Comparison of ENCODE assay signal across 6 mouse cellular contexts in genomic region chr9:64198763-64199418, GRCm38 (mm10). TPM values are rescaled to one million over a fixed set of nuclear protein-coding genes. Genes with fewer than 3 reads are reported as not detected.
A peak's percentile ranks its signal among the peaks of the same experiment; 100 is the strongest.
DNase-seq lines count a peak whose midpoint lies in the region; ATAC-seq and TF ChIP-seq lines count a peak whose summit lies in the region.
"Not testable (repeated sequence)": the region's sequence is repeated elsewhere in the genome, so short reads cannot be mapped to it uniquely, and the experiment has no call there.

No protein-coding gene starts in this region.

- not testable (repeated sequence) for TF ChIP-seq CTCF in ES-Bruce4 (IDR thresholded peaks at IDR 0.05; ENCODE audit: low read depth, low read length); stomach, postnatal 0 days (IDR thresholded peaks at IDR 0.05; ENCODE audit: low read depth)

- H3K4me1 ChIP-seq in ES-Bruce4 (ENCODE audit: control insufficient read depth, insufficient read depth, low read length), result peaks cover 19% of the 10 kb centered on the region
- not testable (repeated sequence) for H3K4me1 ChIP-seq in intestine, embryonic 15.5 days (replicated peaks); stomach, embryonic 14.5 days (ENCODE audit: control insufficient read depth, insufficient read depth, low read length); stomach, postnatal 0 days (replicated peaks; ENCODE audit: control insufficient read depth, insufficient read depth)

- DNase-seq in R1 (ENCODE audit: low read depth, low spot score), result peak; percentile 95
- DNase-seq in ovary, adult 18-20 months (ENCODE audit: low spot score), result peak; percentile 26
- DNase-seq in stomach, postnatal 0 days (ENCODE audit: low spot score), result peak; percentile 68

- peak; percentile 95 for TF ChIP-seq EP300 in ES-Bruce4 (IDR thresholded peaks at IDR 0.05; ENCODE audit: insufficient read depth, low read depth, low read length)
- TF ChIP-seq EP300 in stomach, postnatal 0 days (optimal IDR thresholded peaks at IDR 0.05), result not testable (repeated sequence)

- not testable (repeated sequence) for H3K4me3 ChIP-seq in ES-Bruce4 (ENCODE audit: low read depth, low read length); intestine, embryonic 15.5 days (replicated peaks); stomach, embryonic 14.5 days (ENCODE audit: low read depth, low read length); stomach, postnatal 0 days (ENCODE audit: low read depth, low read length)

- H3K27ac ChIP-seq in ES-Bruce4 (ENCODE audit: insufficient read depth, low read length), result peak overlapping the region; percentile 85
- H3K27ac ChIP-seq in intestine, embryonic 15.5 days, result peak overlapping the region; percentile 72
- peak overlapping the region; percentile 39; the same call in 1 of the 2 replicates for H3K27ac ChIP-seq in stomach, embryonic 14.5 days (ENCODE audit: low read length)
- peak overlapping the region; percentile 79 for H3K27ac ChIP-seq in stomach, postnatal 0 days (replicated peaks)

- ATAC-seq in intestine, embryonic 15.5 days, result peak; percentile 55
- ATAC-seq in stomach, embryonic 14.5 days (ENCODE audit: insufficient number of reproducible peaks, insufficient read depth, low FRiP score, low read depth), result not testable (repeated sequence)
- ATAC-seq in stomach, postnatal 0 days (ENCODE audit: low FRiP score, low TSS enrichment), result peak; percentile 27

- H3K27me3 ChIP-seq in ES-Bruce4 (ENCODE audit: control insufficient read depth, insufficient read depth, low read length, poor library complexity, severe bottlenecking); intestine, embryonic 15.5 days (replicated peaks); stomach, embryonic 14.5 days (ENCODE audit: control insufficient read depth, insufficient read depth, low read length); stomach, postnatal 0 days (ENCODE audit: control insufficient read depth, insufficient read depth, low read length): not testable (repeated sequence)

- not testable (repeated sequence) for TF ChIP-seq POLR2A in ES-Bruce4 (IDR thresholded peaks at IDR 0.05; ENCODE audit: insufficient read depth, low read length)

- H3K4me2 ChIP-seq in intestine, embryonic 15.5 days (replicated peaks); stomach, embryonic 14.5 days (replicated peaks; ENCODE audit: low read depth, low read length); stomach, postnatal 0 days (replicated peaks; ENCODE audit: low read depth): not testable (repeated sequence)

- not testable (repeated sequence) for H3K9ac ChIP-seq in ES-Bruce4 (ENCODE audit: low read depth, poor library complexity, severe bottlenecking); intestine, embryonic 15.5 days; stomach, embryonic 14.5 days (replicated peaks; ENCODE audit: low read depth, low read length); stomach, postnatal 0 days (ENCODE audit: low read length)

- H3K36me3 ChIP-seq in ES-Bruce4 (ENCODE audit: control insufficient read depth, insufficient read depth, low read length, poor library complexity, severe bottlenecking); intestine, embryonic 15.5 days; stomach, postnatal 0 days (ENCODE audit: control insufficient read depth, insufficient read depth, low read length): not testable (repeated sequence)
- peaks cover 17% of the 10 kb centered on the region for H3K36me3 ChIP-seq in stomach, embryonic 14.5 days (ENCODE audit: control insufficient read depth, insufficient read depth, low read length)

- H3K9me3 ChIP-seq in ES-Bruce4 (replicated peaks; ENCODE audit: control insufficient read depth, insufficient read depth, low read length, poor library complexity, severe bottlenecking); intestine, embryonic 15.5 days; stomach, embryonic 14.5 days (ENCODE audit: control insufficient read depth, low read depth, low read length); stomach, postnatal 0 days (ENCODE audit: control insufficient read depth, low read length): not testable (repeated sequence)

- 68% methylated on average over 7 of the region's 7 CpGs for WGBS in intestine, embryonic 15.5 days
- 74% methylated on average over 7 of the region's 7 CpGs for WGBS in stomach, embryonic 14.5 days
- WGBS in stomach, postnatal 0 days, result 64% methylated on average over 7 of the region's 7 CpGs

RNA-seq across cellular contexts. Expression of gene Snapc5, which starts 19.8 kb away (rescaled TPM):
- 37.0 and 37.1 TPM in 2 replicates for polyA plus RNA-seq in ES-Bruce4 (2011; ENCODE audit: insufficient read depth, insufficient read length, low read depth, missing spikeins)
- polyA plus RNA-seq in intestine, embryonic 15.5 days (2015; fragmentation: Nextera tagmentation; extraction: Ambion mirVana), result 29.3 and 39.6 TPM in 2 replicates
- 27.9 and 28.0 TPM in 2 replicates for polyA plus RNA-seq in stomach, embryonic 14.5 days (2014; fragmentation: Nextera tagmentation; extraction: Ambion mirVana)
- polyA plus RNA-seq in stomach, postnatal 0 days (2015; fragmentation: Nextera tagmentation; extraction: Ambion mirVana), result 31.8 and 34.4 TPM in 2 replicates

RNA-seq across cellular contexts. Expression of gene Rpl4, which starts 25.7 kb away (rescaled TPM):
- polyA plus RNA-seq in ES-Bruce4 (2011; ENCODE audit: insufficient read depth, insufficient read length, low read depth, missing spikeins), result 3,123 and 3,163 TPM in 2 replicates
- polyA plus RNA-seq in intestine, embryonic 15.5 days (2015; fragmentation: Nextera tagmentation; extraction: Ambion mirVana), result 1,198 and 1,252 TPM in 2 replicates
- 1,335 and 1,376 TPM in 2 replicates for polyA plus RNA-seq in stomach, embryonic 14.5 days (2014; fragmentation: Nextera tagmentation; extraction: Ambion mirVana)
- polyA plus RNA-seq in stomach, postnatal 0 days (2015; fragmentation: Nextera tagmentation; extraction: Ambion mirVana), result 902 and 907 TPM in 2 replicates

RNA-seq across cellular contexts. Expression of gene Zwilch, which starts 26.0 kb away (rescaled TPM):
- polyA plus RNA-seq in ES-Bruce4 (2011; ENCODE audit: insufficient read depth, insufficient read length, low read depth, missing spikeins), result 162 and 167 TPM in 2 replicates
- 20.4 and 21.6 TPM in 2 replicates for polyA plus RNA-seq in intestine, embryonic 15.5 days (2015; fragmentation: Nextera tagmentation; extraction: Ambion mirVana)
- 30.7 and 32.3 TPM in 2 replicates for polyA plus RNA-seq in stomach, embryonic 14.5 days (2014; fragmentation: Nextera tagmentation; extraction: Ambion mirVana)
- polyA plus RNA-seq in stomach, postnatal 0 days (2015; fragmentation: Nextera tagmentation; extraction: Ambion mirVana), result 3.2 and 4.1 TPM in 2 replicates

RNA-seq across cellular contexts. Expression of gene Uchl4, which starts 36.1 kb away (rescaled TPM):
- 13.2 and 14.3 TPM in 2 replicates for polyA plus RNA-seq in ES-Bruce4 (2011; ENCODE audit: insufficient read depth, insufficient read length, low read depth, missing spikeins)
- 2.2 and 3.3 TPM in 2 replicates for polyA plus RNA-seq in intestine, embryonic 15.5 days (2015; fragmentation: Nextera tagmentation; extraction: Ambion mirVana)
- 4.8 and 5.0 TPM in 2 replicates for polyA plus RNA-seq in stomach, embryonic 14.5 days (2014; fragmentation: Nextera tagmentation; extraction: Ambion mirVana)
- 2.0 and 2.2 TPM in 2 replicates for polyA plus RNA-seq in stomach, postnatal 0 days (2015; fragmentation: Nextera tagmentation; extraction: Ambion mirVana)

RNA-seq across cellular contexts. Expression of gene Map2k1, which starts 54.5 kb away (rescaled TPM):
- polyA plus RNA-seq in ES-Bruce4 (2011; ENCODE audit: insufficient read depth, insufficient read length, low read depth, missing spikeins), result 80.1 and 85.7 TPM in 2 replicates
- polyA plus RNA-seq in intestine, embryonic 15.5 days (2015; fragmentation: Nextera tagmentation; extraction: Ambion mirVana), result 97.9 and 102 TPM in 2 replicates
- polyA plus RNA-seq in stomach, embryonic 14.5 days (2014; fragmentation: Nextera tagmentation; extraction: Ambion mirVana), result 77.4 and 79.3 TPM in 2 replicates
- 84.1 and 85.0 TPM in 2 replicates for polyA plus RNA-seq in stomach, postnatal 0 days (2015; fragmentation: Nextera tagmentation; extraction: Ambion mirVana)

Comparison
In these comparisons a context has a peak if more than half of its experiments do, and no peak if none do; other contexts are left out.
1. DNase-seq: peak in every context shown above with its lines; median percentile 95 in R1; 68 in stomach, postnatal 0 days; 26 in ovary, adult 18-20 months.